Mouse (Mus musculus) bone marrow, adult 2 months (tissue): ENCODE data around the gene 4933425L06Rik. TPM values are rescaled to one million over a fixed set of nuclear protein-coding genes. Genes with fewer than 3 reads are reported as not detected.
A peak's percentile ranks its signal among the peaks of the same experiment; 100 is the strongest.

ENCODE experiments used
- H3K27ac ChIP-seq: fragments of 200-500 bp; 2 replicates; pipeline ENCODE4 v1.5.1; 2012; ENCODE audit warnings: low read depth, mild to moderate bottlenecking, control low read depth, inconsistent platforms, low read length; ENCODE audit not compliant: control insufficient read depth, poor library complexity, insufficient read depth
- H3K4me1 ChIP-seq: fragments of 200-500 bp; 2 replicates; pipeline ENCODE4 v1.6.1; 2011; ENCODE audit warnings: low read length; ENCODE audit not compliant: control insufficient read depth, insufficient read depth
- H3K4me3 ChIP-seq: fragments of 200-500 bp; replicated peaks from 2 replicates; pipeline ENCODE3; 2011; ENCODE audit warnings: mild to moderate bottlenecking, low read depth, low read length, control low read depth; ENCODE audit not compliant: control insufficient read depth
- CTCF ChIP-seq: fragments of 200-500 bp; IDR thresholded peaks from 2 replicates; pipeline ENCODE4 v1.5.1; 2011; ENCODE audit warnings: low read length, control low read depth; ENCODE audit not compliant: control insufficient read depth, insufficient read depth
- POLR2A ChIP-seq: fragments of 200-500 bp; IDR thresholded peaks from 2 replicates; pipeline ENCODE4 v1.6.1; 2011; ENCODE audit warnings: low read depth, mild to moderate bottlenecking, control low read depth, low read length, borderline replicate concordance; ENCODE audit not compliant: control insufficient read depth
- WGBS: fragments of 180-500 bp; shearing (Covaris S2); methylation state at CpG from one replicate; pipeline ENCODE4 v1.1.7; 2018; 5-methylcytosine and 5-hydroxymethylcytosine counted together
- polyA plus RNA-seq: library from polyadenylated mRNA; stranded (reverse); fragments of >200 nt; gene quantifications from 2 replicates; pipeline ENCODE4 v1.2.4, GENCODE M21; 2011; ENCODE audit warnings: low replicate concordance; ENCODE audit not compliant: missing spikeins, insufficient read depth, insufficient read length

Gene 4933425L06Rik
- polyA plus RNA-seq, 1 experiment = not detected

DNA sequence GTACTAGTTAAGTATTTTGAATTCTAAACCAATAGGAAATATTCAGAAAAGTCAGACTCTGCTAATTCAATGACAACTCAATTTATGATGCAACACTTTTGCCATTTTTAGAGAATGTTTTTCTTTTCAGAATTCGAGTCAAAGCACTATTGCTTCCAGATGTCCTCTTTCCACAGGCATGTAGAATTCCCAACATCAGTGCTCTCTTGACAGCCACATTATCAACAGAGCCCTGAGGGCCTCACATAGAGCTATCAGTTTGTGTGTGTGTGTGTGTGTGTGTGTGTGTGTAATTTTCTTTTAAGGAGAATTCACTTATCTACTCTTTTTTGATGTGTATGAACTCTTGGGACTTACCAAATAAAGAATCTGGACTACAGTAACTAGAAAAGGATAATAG lies 64.9 kb downstream of the 4933425L06Rik start:
- WGBS = 50% methylated on average over 1 of the region's 1 CpGs
- no peak overlapping the region for H3K27ac ChIP-seq
- no peak for TF ChIP-seq POLR2A
- TF ChIP-seq CTCF = no peak

GRCm38 (mm10) chr13:105147795-105148418 lies 66.0 kb downstream of the 4933425L06Rik start:
- no peak overlapping the region for H3K27ac ChIP-seq
- no peak for TF ChIP-seq POLR2A
- no peak for TF ChIP-seq CTCF
- no peak overlapping the region for H3K4me3 ChIP-seq
- H3K4me1 ChIP-seq = no peaks in the 10 kb centered on the region; the same call in 1 of the 2 replicates
- 6% methylated on average over 4 of the region's 4 CpGs for WGBS

More for the DNA sequence above, 64.9 kb downstream of the 4933425L06Rik start:
- Histone ChIP-seq H3K4me3 (no peak overlapping the region), H3K4me1 (no peaks in the 10 kb centered on the region; the same call in 1 of the 2 replicates)

DNA sequence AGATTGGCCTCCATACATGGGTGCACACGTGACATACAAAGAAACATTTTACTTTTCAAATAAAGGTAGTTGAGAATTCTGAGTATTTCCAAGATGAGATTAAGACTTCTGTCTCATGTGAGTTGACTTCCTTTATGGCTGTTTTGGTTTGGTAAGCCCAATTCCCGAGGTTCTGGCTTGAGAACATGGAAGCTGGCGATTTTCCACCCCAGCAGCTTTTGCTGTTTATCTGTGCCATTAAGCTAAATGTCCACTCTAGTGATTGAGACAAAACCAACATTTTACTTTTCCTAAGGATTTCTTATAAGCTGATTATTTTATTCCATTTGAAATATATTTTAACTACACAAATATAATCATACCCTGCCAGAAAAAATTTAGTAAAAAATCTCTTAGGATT lies 68.1 kb downstream of the 4933425L06Rik start:
- no peak for TF ChIP-seq CTCF
- no peak for TF ChIP-seq POLR2A
- WGBS = 79% methylated on average over 3 of the region's 3 CpGs
- H3K27ac ChIP-seq = no peak overlapping the region
- H3K4me1 ChIP-seq = no peaks in the 10 kb centered on the region; the same call in 1 of the 2 replicates
- no peak overlapping the region for H3K4me3 ChIP-seq

DNA sequence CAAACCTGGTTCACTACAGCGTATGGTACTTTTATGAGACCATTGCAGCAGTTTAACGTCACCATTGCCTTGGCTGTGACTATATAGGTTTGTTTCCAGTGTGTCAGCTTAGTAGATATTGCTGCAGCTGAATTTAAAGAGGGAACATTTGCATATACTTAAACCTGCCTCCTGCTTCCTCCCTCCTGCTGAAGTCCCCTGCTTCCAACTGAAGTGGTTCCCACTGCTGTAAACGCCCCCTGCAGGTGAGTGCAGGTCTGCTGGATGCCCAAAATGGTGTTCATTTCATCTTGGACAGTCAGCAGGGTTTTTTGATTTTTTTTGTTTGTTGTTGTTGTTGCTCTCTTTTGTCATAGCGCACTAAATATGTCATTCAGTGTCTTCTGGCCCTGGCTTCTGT lies 72.0 kb downstream of the 4933425L06Rik start:
- TF ChIP-seq CTCF = peak; percentile 47
- TF ChIP-seq POLR2A = no peak
- WGBS = 66% methylated on average over 4 of the region's 4 CpGs
- no peaks in the 10 kb centered on the region; the same call in 1 of the 2 replicates for H3K4me1 ChIP-seq
- H3K4me3 ChIP-seq = no peak overlapping the region
- no peak overlapping the region for H3K27ac ChIP-seq

GRCm38 (mm10) chr13:105165441-105165840 lies 83.5 kb downstream of the 4933425L06Rik start:
- Histone ChIP-seq H3K4me1 (peaks cover 2% of the 10 kb centered on the region), H3K27ac (no peak overlapping the region), H3K4me3 (no peak overlapping the region)
- 73% methylated on average over 6 of the region's 6 CpGs for WGBS
- no peak for TF ChIP-seq CTCF
- no peak for TF ChIP-seq POLR2A

Other genes starting within 250 kb of the 4933425L06Rik start
- not detected in 2 replicates for gene Shisal2b, start 218.2 kb upstream of the 4933425L06Rik start, polyA plus RNA-seq
- 0.57 TPM in 1 of 2 replicates, not detected in the other for gene Rgs7bp, start 27.2 kb upstream of the 4933425L06Rik start, polyA plus RNA-seq
- gene Rnf180, start 212.7 kb downstream of the 4933425L06Rik start, polyA plus RNA-seq = 1.3 and 5.2 TPM in 2 replicates